Mouse (Mus musculus): ENCODE results near the gene Hnrnph3. TPM values are rescaled to one million over a fixed set of nuclear protein-coding genes. Genes with fewer than 3 reads are reported as not detected.

Hnrnph3 gene
- total RNA-seq, 1 experiment = 25.7 TPM

DNA sequence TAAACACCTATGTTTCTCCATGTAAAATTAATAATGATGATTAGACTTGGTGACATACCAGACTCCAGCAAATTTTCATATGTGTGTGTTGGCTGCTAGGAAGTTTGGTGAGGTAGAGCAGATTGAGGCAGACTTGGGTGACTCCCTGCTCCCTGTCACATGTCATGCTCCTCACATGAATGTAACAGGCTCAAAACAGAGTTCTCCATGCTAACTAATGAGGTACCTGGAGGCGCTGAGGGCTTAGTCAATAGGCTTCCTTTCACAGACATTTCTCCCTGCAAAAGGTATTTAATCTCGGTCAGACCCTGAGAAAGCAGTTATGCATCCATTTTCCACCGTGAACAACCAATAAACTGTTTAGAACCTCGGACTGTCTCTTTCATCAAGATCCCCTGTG is 4.4 kb upstream of the Hnrnph3 start:
- H3K27ac ChIP-seq (ENCODE audit: insufficient read depth, low read depth, low read length, poor library complexity, severe bottlenecking) = no peak overlapping the region
- no peak overlapping the region for H3K4me3 ChIP-seq (ENCODE audit: insufficient read depth in 1 of 2, low read depth in 1 of 2, low read length in 2 of 2, poor library complexity in 1 of 2, severe bottlenecking in 1 of 2)
- DNase-seq (ENCODE audit: low read depth, low spot score) = no peak
- no peak overlapping the region for H3K9ac ChIP-seq (ENCODE audit: insufficient read depth, low read depth, low read length, poor library complexity, severe bottlenecking)
- no peak for TF ChIP-seq MAFK (IDR thresholded peaks at IDR 0.05; ENCODE audit: insufficient read depth, low read depth, low read length)
- no peak for TF ChIP-seq CHD2 (IDR thresholded peaks at IDR 0.05; ENCODE audit: low read depth, low read length)
- no peak for TF ChIP-seq ZC3H11A (IDR thresholded peaks at IDR 0.05; ENCODE audit: borderline replicate concordance, low read depth, low read length)
- no peak for TF ChIP-seq ZNF384 (IDR thresholded peaks at IDR 0.05; ENCODE audit: low read depth, low read length)
- TF ChIP-seq HCFC1 (IDR thresholded peaks at IDR 0.05; ENCODE audit: borderline replicate concordance, insufficient read depth, low read length) = no peak
- no peaks in the 10 kb centered on the region for H3K9me3 ChIP-seq (ENCODE audit: control insufficient read depth, insufficient read depth, low read depth, low read length)
- no peaks in the 10 kb centered on the region for H3K36me3 ChIP-seq (ENCODE audit: control insufficient read depth, insufficient read depth, low read length, poor library complexity, severe bottlenecking)
- H3K4me1 ChIP-seq (ENCODE audit: control insufficient read depth in 2 of 2, insufficient read depth in 2 of 2, low read length in 2 of 2, poor library complexity in 1 of 2) = peaks cover 2 to 4% of the 10 kb centered on the region in 2 experiments; a peak in 1 of 4 replicates
- in situ Hi-C loops (cut with MboI; ENCODE audit: low sequenced_read_pairs in 2 of 2, unreplicated experiment in 2 of 2) = no loop called here

DNA sequence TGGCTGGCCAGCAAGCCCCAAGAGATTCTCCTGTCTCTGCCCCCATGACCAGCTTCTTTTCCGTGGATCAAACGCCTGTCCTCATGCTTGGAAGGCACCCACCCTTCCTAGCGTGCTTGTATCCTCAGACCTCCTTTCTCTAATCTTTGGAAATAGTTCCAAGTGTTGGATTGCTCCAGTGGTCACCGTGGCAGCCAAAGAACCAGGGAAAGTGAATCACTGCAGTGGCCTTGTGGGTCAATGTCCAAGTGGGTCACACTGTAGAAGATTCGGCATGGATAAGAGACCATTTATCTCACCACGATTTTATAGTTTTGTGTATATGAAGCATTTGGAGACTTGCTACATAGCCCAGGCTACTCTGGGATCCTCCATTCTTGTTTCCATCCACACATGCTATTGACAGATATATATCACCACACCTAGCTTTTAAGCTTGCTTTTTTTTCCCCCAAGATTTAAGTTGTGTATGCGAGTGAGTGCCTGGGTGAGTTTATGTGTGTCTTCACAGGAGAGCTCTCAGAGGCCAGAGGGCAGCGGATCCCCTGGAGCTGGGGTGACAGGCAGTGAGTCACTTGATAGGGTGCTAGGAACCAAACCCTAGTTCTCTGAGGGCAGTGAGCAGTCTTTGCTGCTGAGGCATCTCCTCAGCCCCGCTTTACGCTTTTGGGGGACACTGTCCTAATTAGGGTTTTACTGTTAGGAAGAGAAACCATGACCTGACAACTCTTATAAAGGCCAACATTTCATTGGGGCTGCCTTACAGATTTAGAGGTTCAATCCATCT is 3.6 kb upstream of the Hnrnph3 start:
- in situ Hi-C loops (cut with MboI; ENCODE audit: low sequenced_read_pairs in 2 of 2, unreplicated experiment in 2 of 2) = no loop called here
- TF ChIP-seq MAFK (IDR thresholded peaks at IDR 0.05; ENCODE audit: insufficient read depth, low read depth, low read length) (no peak), HCFC1 (IDR thresholded peaks at IDR 0.05; ENCODE audit: borderline replicate concordance, insufficient read depth, low read length) (no peak), ZNF384 (IDR thresholded peaks at IDR 0.05; ENCODE audit: low read depth, low read length) (no peak)
- H3K4me3 ChIP-seq (ENCODE audit: insufficient read depth in 1 of 2, low read depth in 1 of 2, low read length in 2 of 2, poor library complexity in 1 of 2, severe bottlenecking in 1 of 2) = no peak overlapping the region
- H3K4me1 ChIP-seq (ENCODE audit: control insufficient read depth in 2 of 2, insufficient read depth in 2 of 2, low read length in 2 of 2, poor library complexity in 1 of 2) = peaks cover 2 to 4% of the 10 kb centered on the region in 2 experiments; a peak in 1 of 4 replicates
- no peaks in the 10 kb centered on the region for H3K36me3 ChIP-seq (ENCODE audit: control insufficient read depth, insufficient read depth, low read length, poor library complexity, severe bottlenecking)
- H3K9ac ChIP-seq (ENCODE audit: insufficient read depth, low read depth, low read length, poor library complexity, severe bottlenecking) = no peak overlapping the region
- no peaks in the 10 kb centered on the region for H3K9me3 ChIP-seq (ENCODE audit: control insufficient read depth, insufficient read depth, low read depth, low read length)
- H3K27ac ChIP-seq (ENCODE audit: insufficient read depth, low read depth, low read length, poor library complexity, severe bottlenecking) = no peak overlapping the region
- no peak for DNase-seq (ENCODE audit: low read depth, low spot score)

DNA sequence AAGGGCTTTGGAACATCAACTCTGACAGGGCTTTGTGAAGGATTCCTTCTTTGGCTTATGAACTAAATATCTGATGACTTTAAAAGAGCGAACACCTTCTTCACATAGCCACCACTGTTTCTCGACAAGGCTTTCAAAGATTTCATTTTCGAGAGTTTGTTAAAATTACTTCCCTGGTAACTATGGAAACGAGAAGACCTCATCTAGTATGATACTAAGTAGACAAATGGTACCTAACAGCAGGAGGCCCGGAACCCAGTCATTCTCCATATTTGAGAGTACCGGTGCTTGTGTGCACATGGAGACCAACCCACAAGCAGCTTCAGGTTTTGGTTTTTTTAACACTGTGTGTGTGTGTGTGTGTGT is 2.8 kb upstream of the Hnrnph3 start:
- Histone ChIP-seq H3K27ac (ENCODE audit: insufficient read depth, low read depth, low read length, poor library complexity, severe bottlenecking) (no peak overlapping the region), H3K9ac (ENCODE audit: insufficient read depth, low read depth, low read length, poor library complexity, severe bottlenecking) (no peak overlapping the region), H3K9me3 (ENCODE audit: control insufficient read depth, insufficient read depth, low read depth, low read length) (no peaks in the 10 kb centered on the region), H3K4me1 (ENCODE audit: control insufficient read depth in 2 of 2, insufficient read depth in 2 of 2, low read length in 2 of 2, poor library complexity in 1 of 2) (peaks cover 3 to 4% of the 10 kb centered on the region in 2 experiments; a peak in 2 of 4 replicates), H3K36me3 (ENCODE audit: control insufficient read depth, insufficient read depth, low read length, poor library complexity, severe bottlenecking) (no peaks in the 10 kb centered on the region), H3K4me3 (ENCODE audit: insufficient read depth in 1 of 2, low read depth in 1 of 2, low read length in 2 of 2, poor library complexity in 1 of 2, severe bottlenecking in 1 of 2) (no peak overlapping the region)
- TF ChIP-seq HCFC1 (IDR thresholded peaks at IDR 0.05; ENCODE audit: borderline replicate concordance, insufficient read depth, low read length) = no peak
- no peak for TF ChIP-seq ZNF384 (IDR thresholded peaks at IDR 0.05; ENCODE audit: low read depth, low read length)
- TF ChIP-seq CHD2 (IDR thresholded peaks at IDR 0.05; ENCODE audit: low read depth, low read length) = no peak
- TF ChIP-seq ZC3H11A (IDR thresholded peaks at IDR 0.05; ENCODE audit: borderline replicate concordance, low read depth, low read length) = no peak
- no peak for TF ChIP-seq MAFK (IDR thresholded peaks at IDR 0.05; ENCODE audit: insufficient read depth, low read depth, low read length)
- in situ Hi-C loops (cut with MboI; ENCODE audit: low sequenced_read_pairs in 2 of 2, unreplicated experiment in 2 of 2) = no loop called here
- DNase-seq (ENCODE audit: low read depth, low spot score) = no peak

DNA sequence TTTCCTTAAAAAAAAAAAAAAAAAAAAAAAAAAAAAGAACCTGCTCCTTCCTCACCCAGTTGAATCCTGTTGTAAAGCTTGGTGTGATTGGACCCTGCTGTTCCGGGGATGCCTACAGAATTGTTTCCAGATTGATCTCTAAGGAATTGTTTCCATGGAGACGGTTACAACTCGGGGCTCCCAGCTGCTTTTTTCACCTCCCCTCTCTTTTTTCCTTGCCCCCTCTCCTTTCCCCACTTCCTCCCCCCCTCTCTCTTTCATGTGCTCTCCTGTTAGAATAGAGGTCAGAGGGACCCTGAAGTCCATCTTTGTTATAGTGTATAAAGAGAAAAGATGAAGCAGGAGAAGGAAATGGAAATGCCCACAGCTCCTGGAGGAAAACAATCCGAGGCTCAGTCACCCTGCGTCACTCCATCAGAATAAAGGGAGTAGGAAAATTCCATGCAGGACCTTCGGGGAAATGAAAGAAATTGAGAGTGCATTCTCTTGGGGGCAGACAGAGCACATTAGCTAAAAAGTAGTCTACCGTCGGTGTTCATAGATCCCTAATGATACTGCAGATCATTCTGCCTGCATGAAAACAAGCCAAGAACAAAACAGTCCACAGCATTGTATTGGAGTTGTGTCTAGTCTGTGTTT is 2.3 kb upstream of the Hnrnph3 start:
- in situ Hi-C loops (cut with MboI; ENCODE audit: low sequenced_read_pairs in 2 of 2, unreplicated experiment in 2 of 2) = no loop called here
- Histone ChIP-seq H3K4me1 (ENCODE audit: control insufficient read depth in 2 of 2, insufficient read depth in 2 of 2, low read length in 2 of 2, poor library complexity in 1 of 2) (peaks cover 3 to 4% of the 10 kb centered on the region in 2 experiments; a peak in 3 of 4 replicates), H3K9ac (ENCODE audit: insufficient read depth, low read depth, low read length, poor library complexity, severe bottlenecking) (no peak overlapping the region), H3K36me3 (ENCODE audit: control insufficient read depth, insufficient read depth, low read length, poor library complexity, severe bottlenecking) (no peaks in the 10 kb centered on the region), H3K4me3 (ENCODE audit: insufficient read depth in 1 of 2, low read depth in 1 of 2, low read length in 2 of 2, poor library complexity in 1 of 2, severe bottlenecking in 1 of 2) (no peak overlapping the region), H3K27ac (ENCODE audit: insufficient read depth, low read depth, low read length, poor library complexity, severe bottlenecking) (no peak overlapping the region), H3K9me3 (ENCODE audit: control insufficient read depth, insufficient read depth, low read depth, low read length) (no peaks in the 10 kb centered on the region)
- DNase-seq (ENCODE audit: low read depth, low spot score) = no peak
- TF ChIP-seq ZNF384 (IDR thresholded peaks at IDR 0.05; ENCODE audit: low read depth, low read length) = no peak; the same call in 1 of the 2 replicates
- TF ChIP-seq CHD2 (IDR thresholded peaks at IDR 0.05; ENCODE audit: low read depth, low read length) = no peak
- no peak for TF ChIP-seq HCFC1 (IDR thresholded peaks at IDR 0.05; ENCODE audit: borderline replicate concordance, insufficient read depth, low read length)
- no peak for TF ChIP-seq MAFK (IDR thresholded peaks at IDR 0.05; ENCODE audit: insufficient read depth, low read depth, low read length)
- no peak for TF ChIP-seq ZC3H11A (IDR thresholded peaks at IDR 0.05; ENCODE audit: borderline replicate concordance, low read depth, low read length)

All from ES-E14 (cell line).